Mouse (Mus musculus): ENCODE results near the gene Cep41.

DNA sequence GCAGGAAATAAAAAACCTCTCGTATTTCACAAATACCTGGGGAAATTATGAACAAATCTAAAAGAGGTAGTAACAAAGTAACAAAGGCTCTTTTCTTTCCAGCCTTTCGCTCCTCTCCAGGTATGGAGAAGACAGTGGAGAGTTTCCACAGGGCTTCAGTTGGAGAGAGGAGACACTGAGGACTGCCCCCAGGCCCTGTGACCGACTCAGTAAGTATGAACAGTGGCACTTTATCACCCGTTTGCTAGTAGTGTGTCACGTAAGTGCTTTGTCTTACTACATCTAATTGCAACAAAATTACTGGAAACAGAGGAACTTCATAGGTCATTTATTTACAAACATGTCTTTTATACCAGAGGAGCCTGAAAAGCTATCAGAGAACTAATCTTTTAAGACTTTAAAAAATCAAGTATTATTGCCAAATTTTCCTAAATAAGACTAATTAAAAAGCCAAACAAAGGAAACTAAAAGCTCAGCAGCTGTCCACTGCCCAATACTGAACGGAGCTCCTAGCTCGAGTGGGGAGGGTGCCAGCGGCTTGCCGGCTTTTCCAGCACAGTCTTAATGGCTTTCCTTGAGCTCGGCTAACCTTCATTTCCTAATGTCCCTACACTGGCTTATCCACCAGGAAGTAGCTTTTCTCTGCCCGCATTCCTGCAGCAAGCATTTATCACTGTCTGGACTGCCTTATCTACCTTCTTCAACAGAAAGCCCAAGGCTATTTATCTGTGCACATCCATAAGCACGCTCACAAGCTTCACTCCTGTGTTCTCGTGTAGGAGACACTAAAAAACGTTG lies 19.6 kb downstream of the Cep41 start:
- no peak for TF ChIP-seq CTCF (IDR thresholded peaks at IDR 0.05; ENCODE audit: extremely low read depth, insufficient read depth, insufficient read length, insufficient replicate concordance)
- TF ChIP-seq POLR2A (IDR thresholded peaks at IDR 0.05; ENCODE audit: low read depth, low read length) = no peak
